Mouse (Mus musculus) neural tube, embryonic 13.5 days (tissue): ENCODE measurements around the gene Itgal. TPM values are rescaled to one million over a fixed set of nuclear protein-coding genes. Genes with fewer than 3 reads are reported as not detected.

Source experiments
- ATAC-seq: fragments of 200-750 bp; cut with Nextera tagmentation; 2 replicates; pipeline ENCODE4 v1.8.0; 2017; ENCODE audit warnings: low read depth, mild to moderate bottlenecking, moderate TSS enrichment, moderate library complexity
- H3K27ac ChIP-seq: fragments of 300-500 bp; sonication (generic); replicated peaks from 2 replicates; pipeline ENCODE4 v1.5.1; 2015; ENCODE audit warnings: moderate library complexity, mild to moderate bottlenecking, inconsistent platforms
- H3K27me3 ChIP-seq: fragments of 300-500 bp; sonication (generic); 2 replicates; pipeline ENCODE4 v1.6.1; 2015; ENCODE audit warnings: mild to moderate bottlenecking, inconsistent platforms
- H3K36me3 ChIP-seq: fragments of 300-500 bp; sonication (generic); 2 replicates; pipeline ENCODE4 v1.6.1; 2015; ENCODE audit warnings: mild to moderate bottlenecking, inconsistent platforms
- H3K4me1 ChIP-seq: fragments of 300-500 bp; sonication (generic); replicated peaks from 2 replicates; pipeline ENCODE4 v1.6.1; 2015; ENCODE audit warnings: inconsistent platforms
- H3K4me2 ChIP-seq: fragments of 300-500 bp; sonication (generic); 2 replicates; pipeline ENCODE4 v1.6.1; 2015; ENCODE audit warnings: inconsistent platforms, mild to moderate bottlenecking, moderate library complexity
- H3K4me3 ChIP-seq: fragments of 300-500 bp; sonication (generic); 2 replicates; pipeline ENCODE4 v1.5.1; 2015; ENCODE audit warnings: mild to moderate bottlenecking, inconsistent platforms
- H3K9ac ChIP-seq: fragments of 300-500 bp; sonication (generic); 2 replicates; pipeline ENCODE4 v1.6.1; 2015; ENCODE audit warnings: moderate library complexity, mild to moderate bottlenecking, inconsistent platforms
- H3K9me3 ChIP-seq: fragments of 300-500 bp; sonication (generic); 2 replicates; pipeline ENCODE4 v1.6.1; 2016; ENCODE audit warnings: inconsistent platforms
- WGBS: fragments of 180-500 bp; shearing (Covaris S2); methylation state at CpG from one replicate; pipeline ENCODE4 v1.1.7; 2015; 5-methylcytosine and 5-hydroxymethylcytosine counted together
- polyA plus RNA-seq: library from polyadenylated mRNA; unstranded; fragments of >200 nt; fragmentation: Nextera tagmentation; extraction: Ambion mirVana; gene quantifications from 2 replicates; pipeline ENCODE4 v1.2.1, GENCODE M21; 2015

The Itgal gene
- polyA plus RNA-seq, 1 experiment from 2014 or later = 0.31 TPM

GRCm38 (mm10) chr7:127285154-127285553, 10.9 kb upstream of the Itgal start:
- Histone ChIP-seq H3K36me3 (no peaks in the 10 kb centered on the region), H3K27me3 (no peaks in the 10 kb centered on the region), H3K4me1 (no peaks in the 10 kb centered on the region), H3K9ac (no peak overlapping the region), H3K4me2 (no peak overlapping the region), H3K9me3 (peaks cover 15% of the 10 kb centered on the region), H3K27ac (no peak overlapping the region), H3K4me3 (no peak overlapping the region)
- ATAC-seq = no peak
- WGBS = 80% methylated on average over 8 of the region's 10 CpGs

GRCm38 (mm10) chr7:127287940-127288339, 8.1 kb upstream of the Itgal start:
- Histone ChIP-seq H3K27ac (no peak overlapping the region), H3K9me3 (peaks cover 15% of the 10 kb centered on the region), H3K9ac (no peak overlapping the region), H3K4me2 (no peak overlapping the region), H3K4me1 (no peaks in the 10 kb centered on the region), H3K4me3 (no peak overlapping the region), H3K36me3 (no peaks in the 10 kb centered on the region), H3K27me3 (no peaks in the 10 kb centered on the region)
- no peak for ATAC-seq
- WGBS = 71% methylated on average over 1 of the region's 1 CpGs

GRCm38 (mm10) chr7:127289306-127289705, 6.8 kb upstream of the Itgal start:
- H3K4me1 ChIP-seq = no peaks in the 10 kb centered on the region

GRCm38 (mm10) chr7:127290142-127290541, 5.9 kb upstream of the Itgal start:
- ATAC-seq = no peak
- WGBS = 63% methylated on average over 8 of the region's 8 CpGs

More at GRCm38 (mm10) chr7:127289306-127289705, 6.8 kb upstream of the Itgal start:
- Histone ChIP-seq H3K4me2 (no peak overlapping the region), H3K9me3 (peaks cover 15% of the 10 kb centered on the region), H3K27me3 (no peaks in the 10 kb centered on the region), H3K27ac (no peak overlapping the region), H3K36me3 (no peaks in the 10 kb centered on the region), H3K9ac (no peak overlapping the region), H3K4me3 (no peak overlapping the region)
- WGBS = 81% methylated on average over 2 of the region's 2 CpGs
- no peak for ATAC-seq

GRCm38 (mm10) chr7:127296786-127297555, 911 bp downstream of the Itgal start:
- no peaks in the 10 kb centered on the region for H3K36me3 ChIP-seq
- no peak overlapping the region for H3K27ac ChIP-seq
- no peak overlapping the region for H3K9ac ChIP-seq
- 78% methylated on average over 5 of the region's 5 CpGs for WGBS
- no peaks in the 10 kb centered on the region for H3K27me3 ChIP-seq
- ATAC-seq = no peak
- no peaks in the 10 kb centered on the region for H3K9me3 ChIP-seq
- no peak overlapping the region for H3K4me3 ChIP-seq
- no peaks in the 10 kb centered on the region for H3K4me1 ChIP-seq
- H3K4me2 ChIP-seq = no peak overlapping the region

More at GRCm38 (mm10) chr7:127290142-127290541, 5.9 kb upstream of the Itgal start:
- no peaks in the 10 kb centered on the region for H3K36me3 ChIP-seq
- H3K4me3 ChIP-seq = no peak overlapping the region
- no peak overlapping the region for H3K9ac ChIP-seq
- no peak overlapping the region for H3K4me2 ChIP-seq
- H3K27ac ChIP-seq = no peak overlapping the region
- peaks cover 15% of the 10 kb centered on the region for H3K9me3 ChIP-seq
- H3K4me1 ChIP-seq = no peaks in the 10 kb centered on the region
- H3K27me3 ChIP-seq = no peaks in the 10 kb centered on the region

- no peaks in the 10 kb centered on the region for H3K9me3 ChIP-seq
- no peak overlapping the region for H3K4me3 ChIP-seq
- H3K27ac ChIP-seq = no peak overlapping the region
- H3K9ac ChIP-seq = no peak overlapping the region
- ATAC-seq = no peak
- no peaks in the 10 kb centered on the region for H3K36me3 ChIP-seq
- whole genome bisulfite sequencing = 92% methylated on average over 5 of the region's 5 CpGs
- H3K4me2 ChIP-seq = no peak overlapping the region
- no peaks in the 10 kb centered on the region for H3K27me3 ChIP-seq
- H3K4me1 ChIP-seq = no peaks in the 10 kb centered on the region
These were observed 1.6 kb downstream of the Itgal start for GRCm38 (mm10) chr7:127297586-127298193.

- no peak for ATAC-seq
- 84% methylated on average over 2 of the region's 2 CpGs for WGBS
- H3K9me3 ChIP-seq = no peaks in the 10 kb centered on the region
- H3K9ac ChIP-seq = no peak overlapping the region
- H3K4me1 ChIP-seq = no peaks in the 10 kb centered on the region
- H3K27ac ChIP-seq = no peak overlapping the region
- no peak overlapping the region for H3K4me3 ChIP-seq
- H3K27me3 ChIP-seq = no peaks in the 10 kb centered on the region
- no peaks in the 10 kb centered on the region for H3K36me3 ChIP-seq
- no peak overlapping the region for H3K4me2 ChIP-seq
These were observed 12.4 kb downstream of the Itgal start for GRCm38 (mm10) chr7:127308431-127308830.

GRCm38 (mm10) chr7:127308887-127309286, 12.8 kb downstream of the Itgal start:
- Histone ChIP-seq H3K9ac (no peak overlapping the region), H3K9me3 (no peaks in the 10 kb centered on the region), H3K36me3 (no peaks in the 10 kb centered on the region), H3K27me3 (no peaks in the 10 kb centered on the region), H3K27ac (no peak overlapping the region), H3K4me2 (no peak overlapping the region), H3K4me1 (no peaks in the 10 kb centered on the region), H3K4me3 (no peak overlapping the region)
- WGBS = 70% methylated on average over 4 of the region's 4 CpGs
- no peak for ATAC-seq

GRCm38 (mm10) chr7:127309951-127310350, 13.9 kb downstream of the Itgal start:
- Histone ChIP-seq H3K4me3 (no peak overlapping the region), H3K27ac (no peak overlapping the region), H3K9ac (no peak overlapping the region), H3K9me3 (no peaks in the 10 kb centered on the region), H3K36me3 (no peaks in the 10 kb centered on the region), H3K27me3 (no peaks in the 10 kb centered on the region), H3K4me2 (no peak overlapping the region), H3K4me1 (no peaks in the 10 kb centered on the region)
- 77% methylated on average over 12 of the region's 12 CpGs for WGBS
- ATAC-seq = no peak

- Histone ChIP-seq H3K27ac (no peak overlapping the region), H3K4me2 (no peak overlapping the region)
These were observed 17.9 kb downstream of the Itgal start for GRCm38 (mm10) chr7:127313912-127314311.

GRCm38 (mm10) chr7:127321106-127321505, 25.0 kb downstream of the Itgal start:
- Histone ChIP-seq H3K9me3 (no peaks in the 10 kb centered on the region), H3K9ac (no peak overlapping the region), H3K4me1 (no peaks in the 10 kb centered on the region), H3K36me3 (no peaks in the 10 kb centered on the region), H3K4me2 (no peak overlapping the region), H3K27me3 (no peaks in the 10 kb centered on the region), H3K27ac (no peak overlapping the region), H3K4me3 (no peak overlapping the region)
- no peak for ATAC-seq
- WGBS = 72% methylated on average over 4 of the region's 4 CpGs

More at GRCm38 (mm10) chr7:127313912-127314311, 17.9 kb downstream of the Itgal start:
- Histone ChIP-seq H3K4me3 (no peak overlapping the region), H3K27me3 (no peaks in the 10 kb centered on the region), H3K4me1 (no peaks in the 10 kb centered on the region), H3K9me3 (no peaks in the 10 kb centered on the region), H3K9ac (no peak overlapping the region), H3K36me3 (no peaks in the 10 kb centered on the region)
- 63% methylated on average over 8 of the region's 8 CpGs for WGBS
- ATAC-seq = no peak

GRCm38 (mm10) chr7:127322085-127322484, 26.0 kb downstream of the Itgal start:
- Histone ChIP-seq H3K27ac (no peak overlapping the region), H3K4me2 (no peak overlapping the region), H3K9ac (no peak overlapping the region), H3K9me3 (no peaks in the 10 kb centered on the region), H3K36me3 (no peaks in the 10 kb centered on the region), H3K27me3 (no peaks in the 10 kb centered on the region), H3K4me1 (no peaks in the 10 kb centered on the region), H3K4me3 (no peak overlapping the region)
- no peak for ATAC-seq
- WGBS = 36% methylated on average over 5 of the region's 5 CpGs
